Mouse (Mus musculus): Measurements from ENCODE around the gene Gm5089. TPM values are rescaled to one million over a fixed set of nuclear protein-coding genes. Genes with fewer than 3 reads are reported as not detected.
A peak's percentile ranks its signal among the peaks of the same experiment; 100 is the strongest.
"Not testable (repeated sequence)": the region's sequence is repeated elsewhere in the genome, so short reads cannot be mapped to it uniquely, and the experiment has no call there.

The Gm5089 gene
- polyA plus RNA-seq, 1 experiment from 2014 or later, result not detected

DNA sequence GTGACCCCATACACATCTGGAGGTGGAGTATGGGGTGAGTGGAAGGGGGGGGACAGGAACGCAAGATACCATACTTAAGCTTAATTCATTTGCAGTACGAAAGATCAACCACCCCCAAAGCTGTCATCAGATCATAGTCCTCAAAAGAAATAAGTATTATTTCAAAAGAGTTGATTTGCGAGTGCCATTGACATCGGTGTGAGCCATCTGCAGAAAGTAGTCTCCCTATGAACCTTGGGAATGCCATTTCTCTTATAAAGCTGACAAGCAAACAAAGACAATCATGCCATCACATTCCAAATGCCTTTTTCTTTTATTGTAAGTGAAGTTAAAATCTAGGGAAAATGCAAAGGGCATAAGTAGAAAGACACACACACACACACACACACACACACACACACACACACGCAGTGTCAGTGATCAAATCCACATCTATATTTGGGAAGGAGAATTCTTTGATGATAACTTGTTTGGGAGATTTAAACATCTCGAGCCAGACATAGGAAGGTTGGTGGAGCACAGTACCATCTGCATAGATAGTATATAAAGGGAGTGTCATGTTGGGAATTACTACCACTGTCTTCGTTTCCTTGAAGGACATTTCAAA lies 15.9 kb upstream of the Gm5089 start:
- peaks cover 3% of the 10 kb centered on the region for H3K4me1 ChIP-seq (replicated peaks; ENCODE audit: control insufficient read depth, insufficient read depth)
- no peak overlapping the region for H3K4me2 ChIP-seq (replicated peaks; ENCODE audit: low read depth)
- no peak overlapping the region for H3K9ac ChIP-seq (ENCODE audit: low read length)
- no peak overlapping the region for H3K27ac ChIP-seq (replicated peaks)
- DNase-seq (ENCODE audit: low spot score) (no peak), ATAC-seq (ENCODE audit: low FRiP score, low TSS enrichment) (no peak)
- peaks cover 44% of the 10 kb centered on the region for H3K27me3 ChIP-seq (ENCODE audit: control insufficient read depth, insufficient read depth, low read length)
- H3K36me3 ChIP-seq (ENCODE audit: control insufficient read depth, insufficient read depth, low read length), result no peaks in the 10 kb centered on the region
- WGBS, result 52% methylated on average over 7 of the region's 7 CpGs
- TF ChIP-seq EP300 (optimal IDR thresholded peaks at IDR 0.05) (no peak), CTCF (IDR thresholded peaks at IDR 0.05; ENCODE audit: low read depth) (no peak)
- H3K4me3 ChIP-seq (ENCODE audit: low read depth, low read length), result no peak overlapping the region
- no peaks in the 10 kb centered on the region for H3K9me3 ChIP-seq (ENCODE audit: control insufficient read depth, low read length)

DNA sequence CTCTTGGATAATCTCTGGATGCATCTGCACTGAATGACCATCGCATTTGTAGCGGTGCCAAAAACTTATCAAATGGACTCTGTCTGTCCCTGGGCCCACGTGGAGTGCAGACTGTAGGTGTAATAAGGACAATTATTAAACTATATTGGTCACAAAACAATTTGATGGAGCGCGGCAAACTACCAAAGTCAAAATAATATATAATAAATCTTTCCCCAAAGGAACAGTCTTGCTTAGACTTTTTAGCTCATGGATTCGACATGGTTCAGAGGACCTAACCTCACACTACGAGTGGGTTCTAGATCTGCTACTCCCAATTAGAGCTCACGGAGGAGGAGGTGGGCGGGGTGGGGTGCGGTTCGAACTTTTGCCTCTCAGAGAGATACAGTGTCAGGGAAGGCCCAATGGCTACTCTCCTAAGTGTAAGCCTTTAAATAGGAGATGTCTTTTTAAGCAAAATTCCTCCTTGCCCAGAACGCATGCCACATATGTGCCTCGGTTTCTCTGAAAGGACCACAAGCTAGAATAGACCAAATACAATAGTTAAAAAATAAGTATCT lies 15.1 kb upstream of the Gm5089 start:
- Histone ChIP-seq H3K9me3 (ENCODE audit: control insufficient read depth, low read length) (no peaks in the 10 kb centered on the region), H3K4me1 (replicated peaks; ENCODE audit: control insufficient read depth, insufficient read depth) (peaks cover 3% of the 10 kb centered on the region), H3K4me2 (replicated peaks; ENCODE audit: low read depth) (no peak overlapping the region), H3K9ac (ENCODE audit: low read length) (no peak overlapping the region), H3K27ac (replicated peaks) (no peak overlapping the region), H3K27me3 (ENCODE audit: control insufficient read depth, insufficient read depth, low read length) (peaks cover 41% of the 10 kb centered on the region; the same call in 1 of the 2 replicates), H3K4me3 (ENCODE audit: low read depth, low read length) (no peak overlapping the region), H3K36me3 (ENCODE audit: control insufficient read depth, insufficient read depth, low read length) (no peaks in the 10 kb centered on the region)
- no peak for ATAC-seq (ENCODE audit: low FRiP score, low TSS enrichment)
- DNase-seq (ENCODE audit: low spot score), result no peak
- WGBS, result 27% methylated on average over 13 of the region's 13 CpGs
- TF ChIP-seq CTCF (IDR thresholded peaks at IDR 0.05; ENCODE audit: low read depth) (no peak), EP300 (optimal IDR thresholded peaks at IDR 0.05) (no peak)

DNA sequence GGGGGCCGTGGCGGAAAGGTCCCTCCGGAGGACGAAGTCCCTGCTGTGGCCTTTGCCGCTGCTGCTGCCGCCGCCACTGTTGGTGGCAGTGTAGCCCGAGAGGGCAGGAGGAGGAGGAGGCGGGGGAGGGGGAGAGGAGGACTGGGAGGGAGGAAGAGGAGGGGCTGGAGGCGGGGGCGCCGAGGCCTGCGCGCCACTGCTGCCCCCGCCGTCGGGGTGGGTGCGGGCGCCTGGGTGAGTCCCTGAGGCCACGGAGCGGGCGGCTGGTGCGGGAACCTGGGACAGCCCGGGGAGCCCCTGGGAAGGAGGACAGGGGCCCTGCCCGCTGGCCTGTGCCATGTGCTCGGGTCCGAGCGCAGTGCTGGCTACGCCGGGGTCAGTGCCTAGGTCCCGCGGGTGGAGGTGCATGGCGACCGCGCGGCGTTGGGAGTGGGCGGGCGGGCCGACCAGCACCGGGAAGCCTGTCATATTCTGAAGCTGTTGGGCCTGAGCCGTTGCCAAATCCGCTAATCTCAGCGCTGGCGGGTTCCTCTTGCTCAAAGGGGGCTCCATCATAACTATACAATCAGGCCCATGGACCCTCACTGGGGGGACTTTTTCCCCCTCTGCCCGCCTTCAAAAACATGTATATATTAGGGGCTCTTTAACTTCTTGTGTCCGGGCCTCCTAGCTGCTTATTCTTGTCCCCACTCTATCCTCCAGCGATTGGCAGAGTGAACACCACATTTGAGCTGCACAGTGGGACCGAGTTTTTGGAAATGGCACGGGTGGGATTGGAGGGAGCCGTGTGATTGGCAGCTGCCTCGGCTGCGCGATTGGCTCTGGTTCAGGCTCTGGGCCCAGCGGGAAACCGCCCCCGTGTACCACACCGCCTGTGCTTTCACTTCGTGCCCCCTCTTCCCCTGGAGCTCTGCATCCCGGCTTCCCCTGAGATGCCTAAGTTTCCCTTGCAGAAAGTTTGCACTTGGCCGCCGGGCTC lies 14.1 kb upstream of the Gm5089 start, which contains the start of gene Zic5:
TSS of gene Zic5 (minus strand) at position 915 of the 979 bp plus-strand sequence.
- 1% methylated on average over 49 of the region's 62 CpGs for WGBS
- H3K9ac ChIP-seq (ENCODE audit: low read length), result no peak within 1 kb of the TSS
- H3K9me3 ChIP-seq (ENCODE audit: control insufficient read depth, low read length), result no peaks in the 10 kb centered on the region
- ATAC-seq (ENCODE audit: low FRiP score, low TSS enrichment) (peak; percentile 39; the same call in 1 of the 2 replicates), DNase-seq (ENCODE audit: low spot score) (no peak)
- H3K36me3 ChIP-seq (ENCODE audit: control insufficient read depth, insufficient read depth, low read length), result no peaks in the 10 kb centered on the region
- TF ChIP-seq CTCF (IDR thresholded peaks at IDR 0.05; ENCODE audit: low read depth) (no peak), EP300 (optimal IDR thresholded peaks at IDR 0.05) (no peak)
- H3K4me2 ChIP-seq (replicated peaks; ENCODE audit: low read depth), result peak within 1 kb of the TSS; percentile 74
- peaks cover 3% of the 10 kb centered on the region for H3K4me1 ChIP-seq (replicated peaks; ENCODE audit: control insufficient read depth, insufficient read depth)
- peak within 1 kb of the TSS; percentile 45 for H3K4me3 ChIP-seq (ENCODE audit: low read depth, low read length)
- H3K27ac ChIP-seq (replicated peaks), result no peak within 1 kb of the TSS
- peaks cover 36% of the 10 kb centered on the region; the same call in 1 of the 2 replicates for H3K27me3 ChIP-seq (ENCODE audit: control insufficient read depth, insufficient read depth, low read length)

DNA sequence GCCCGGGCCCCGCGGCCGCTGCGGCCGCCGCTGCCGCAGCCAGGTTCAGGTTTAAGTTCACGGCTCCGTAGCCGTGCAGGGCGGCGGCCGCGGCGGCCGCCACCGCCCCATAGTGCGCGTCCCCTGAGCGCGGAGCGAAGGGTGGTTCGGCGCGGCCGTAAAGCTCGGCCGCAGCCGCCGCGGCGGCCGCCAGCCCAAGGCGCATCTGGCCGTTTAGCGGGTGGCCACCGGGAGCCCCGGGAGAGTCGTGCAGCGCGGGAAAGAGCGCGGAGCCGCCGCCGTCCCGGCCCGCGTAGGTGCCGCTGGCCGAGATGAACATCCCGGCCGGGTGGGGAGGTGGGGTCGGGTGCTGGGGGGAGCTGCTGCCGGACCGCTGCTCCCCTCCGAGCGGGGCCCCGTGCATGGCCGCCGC lies 13.4 kb upstream of the Gm5089 start:
- no peak for DNase-seq (ENCODE audit: low spot score)
- peaks cover 3% of the 10 kb centered on the region for H3K4me1 ChIP-seq (replicated peaks; ENCODE audit: control insufficient read depth, insufficient read depth)
- H3K9me3 ChIP-seq (ENCODE audit: control insufficient read depth, low read length), result no peaks in the 10 kb centered on the region
- peaks cover 34% of the 10 kb centered on the region; the same call in 1 of the 2 replicates for H3K27me3 ChIP-seq (ENCODE audit: control insufficient read depth, insufficient read depth, low read length)
- H3K27ac ChIP-seq (replicated peaks), result no peak overlapping the region
- TF ChIP-seq EP300 (optimal IDR thresholded peaks at IDR 0.05), result no peak
- TF ChIP-seq CTCF (IDR thresholded peaks at IDR 0.05; ENCODE audit: low read depth), result no peak
- no peak overlapping the region for H3K9ac ChIP-seq (ENCODE audit: low read length)
- WGBS, result under 1% methylated on average over 53 of the region's 62 CpGs
- H3K36me3 ChIP-seq (ENCODE audit: control insufficient read depth, insufficient read depth, low read length), result no peaks in the 10 kb centered on the region
- ATAC-seq (ENCODE audit: low FRiP score, low TSS enrichment), result peak; percentile 59; the same call in 1 of the 2 replicates
- peak overlapping the region; percentile 74 for H3K4me2 ChIP-seq (replicated peaks; ENCODE audit: low read depth)
- H3K4me3 ChIP-seq (ENCODE audit: low read depth, low read length), result peak overlapping the region; percentile 45

DNA sequence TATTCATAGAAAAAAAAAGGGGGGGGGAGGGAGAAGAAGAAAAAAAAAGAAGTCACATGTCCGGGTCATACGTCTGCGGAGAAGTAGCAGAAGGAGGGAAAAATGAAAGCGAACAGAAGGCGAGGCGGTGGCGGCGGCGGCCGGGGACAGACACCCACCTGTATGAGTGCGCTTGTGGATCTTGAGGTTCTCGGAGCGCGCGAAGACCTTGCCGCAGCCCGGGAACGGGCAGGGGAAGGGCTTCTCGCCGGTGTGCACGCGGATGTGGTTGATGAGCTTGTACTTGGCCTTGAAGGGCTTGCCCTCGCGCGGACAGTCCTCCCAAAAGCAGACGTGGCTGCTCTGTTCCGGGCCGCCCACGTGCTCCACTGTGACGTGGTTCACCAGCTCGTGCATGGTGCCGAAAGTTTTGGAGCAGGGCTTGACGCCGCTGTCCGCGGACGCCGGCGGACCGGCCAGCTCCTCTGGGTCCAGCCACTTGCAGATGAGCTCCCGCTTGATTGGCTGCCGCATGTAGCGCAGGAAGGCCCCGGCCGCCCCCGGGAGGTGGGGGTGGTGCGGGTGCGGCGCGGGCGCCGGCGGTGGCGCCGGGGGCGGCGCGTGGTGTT lies 12.9 kb upstream of the Gm5089 start:
- ATAC-seq (ENCODE audit: low FRiP score, low TSS enrichment) (peak; percentile 37), DNase-seq (ENCODE audit: low spot score) (peak; percentile 40)
- H3K9me3 ChIP-seq (ENCODE audit: control insufficient read depth, low read length); H3K4me1 ChIP-seq (replicated peaks; ENCODE audit: control insufficient read depth, insufficient read depth); H3K36me3 ChIP-seq (ENCODE audit: control insufficient read depth, insufficient read depth, low read length); H3K9ac ChIP-seq (ENCODE audit: low read length); H3K27ac ChIP-seq (replicated peaks): not testable (repeated sequence)
- H3K4me2 ChIP-seq (replicated peaks; ENCODE audit: low read depth), result peak overlapping the region; percentile 74
- 3% methylated on average over 54 of the region's 58 CpGs for WGBS
- peaks cover 34% of the 10 kb centered on the region; the same call in 1 of the 2 replicates for H3K27me3 ChIP-seq (ENCODE audit: control insufficient read depth, insufficient read depth, low read length)
- H3K4me3 ChIP-seq (ENCODE audit: low read depth, low read length), result peak overlapping the region; percentile 45
